Mouse (Mus musculus) midbrain, embryonic 12.5 days (tissue): ENCODE measurements around the gene Ttc25. TPM values are rescaled to one million over a fixed set of nuclear protein-coding genes. Genes with fewer than 3 reads are reported as not detected.
"Not testable (repeated sequence)": the region's sequence is repeated elsewhere in the genome, so short reads cannot be mapped to it uniquely, and the experiment has no call there.

Experiments used
- ATAC-seq: fragments of 200-750 bp; cut with Nextera tagmentation; 2 replicates; pipeline ENCODE4 v1.8.0; 2017; ENCODE audit warnings: low read depth, moderate TSS enrichment, moderate library complexity; ENCODE audit not compliant: low FRiP score
- H3K27ac ChIP-seq: fragments of 300-500 bp; sonication (generic); replicated peaks from 2 replicates; pipeline ENCODE4 v1.5.1; 2016; ENCODE audit warnings: mild to moderate bottlenecking
- H3K27me3 ChIP-seq: fragments of 300-500 bp; sonication (generic); 2 replicates; pipeline ENCODE4 v1.6.1; 2016; ENCODE audit warnings: mild to moderate bottlenecking
- H3K36me3 ChIP-seq: fragments of 300-500 bp; sonication (generic); 2 replicates; pipeline ENCODE4 v1.6.1; 2016
- H3K4me1 ChIP-seq: fragments of 300-500 bp; sonication (generic); 2 replicates; pipeline ENCODE4 v1.6.1; 2016
- H3K4me2 ChIP-seq: fragments of 300-500 bp; sonication (generic); replicated peaks from 2 replicates; pipeline ENCODE4 v1.6.1; 2016; ENCODE audit warnings: mild to moderate bottlenecking, moderate library complexity
- H3K4me3 ChIP-seq: fragments of 300-500 bp; sonication (generic); 2 replicates; pipeline ENCODE4 v1.5.1; 2016; ENCODE audit warnings: mild to moderate bottlenecking
- H3K9ac ChIP-seq: fragments of 300-500 bp; sonication (generic); replicated peaks from 2 replicates; pipeline ENCODE4 v1.6.1; 2016; ENCODE audit warnings: mild to moderate bottlenecking, moderate library complexity
- H3K9me3 ChIP-seq: fragments of 300-500 bp; sonication (generic); 2 replicates; pipeline ENCODE4 v1.6.1; 2016; ENCODE audit warnings: mild to moderate bottlenecking
- WGBS: fragments of 180-500 bp; shearing (Covaris S2); methylation state at CpG from one replicate; pipeline ENCODE4 v1.1.7; 2016; 5-methylcytosine and 5-hydroxymethylcytosine counted together
- polyA plus RNA-seq: library from polyadenylated mRNA; unstranded; fragments of >200 nt; fragmentation: Nextera tagmentation; extraction: Ambion mirVana; gene quantifications from 2 replicates; pipeline ENCODE4 v1.2.1, GENCODE M21; 2016

The Ttc25 gene
- polyA plus RNA-seq, 1 experiment from 2014 or later, result 2.4 TPM

DNA sequence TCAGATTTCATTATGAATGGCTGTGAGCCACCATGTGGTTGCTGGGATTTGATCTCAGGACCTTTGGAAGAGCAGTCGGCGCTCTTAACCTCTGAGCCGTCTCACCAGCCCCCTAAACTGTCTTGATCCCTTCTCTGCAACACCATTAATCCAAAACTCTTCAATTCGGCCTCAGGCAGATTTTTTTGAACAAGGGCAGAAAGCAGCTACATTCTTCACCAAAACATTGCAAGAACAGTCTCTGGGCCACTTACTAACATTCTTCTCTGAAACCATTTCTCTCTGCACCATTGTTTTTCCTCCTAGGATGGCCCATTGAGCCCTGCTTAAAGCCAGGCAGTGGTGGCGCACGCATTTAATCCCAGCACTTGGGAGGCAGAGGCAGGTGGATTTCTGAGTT is 10.6 kb upstream of the Ttc25 start:
- not testable (repeated sequence) for H3K27ac ChIP-seq, H3K4me1 ChIP-seq, H3K9me3 ChIP-seq, H3K27me3 ChIP-seq, H3K4me3 ChIP-seq, ATAC-seq, H3K36me3 ChIP-seq, H3K4me2 ChIP-seq, H3K9ac ChIP-seq
- WGBS, result 78% methylated on average over 6 of the region's 6 CpGs

DNA sequence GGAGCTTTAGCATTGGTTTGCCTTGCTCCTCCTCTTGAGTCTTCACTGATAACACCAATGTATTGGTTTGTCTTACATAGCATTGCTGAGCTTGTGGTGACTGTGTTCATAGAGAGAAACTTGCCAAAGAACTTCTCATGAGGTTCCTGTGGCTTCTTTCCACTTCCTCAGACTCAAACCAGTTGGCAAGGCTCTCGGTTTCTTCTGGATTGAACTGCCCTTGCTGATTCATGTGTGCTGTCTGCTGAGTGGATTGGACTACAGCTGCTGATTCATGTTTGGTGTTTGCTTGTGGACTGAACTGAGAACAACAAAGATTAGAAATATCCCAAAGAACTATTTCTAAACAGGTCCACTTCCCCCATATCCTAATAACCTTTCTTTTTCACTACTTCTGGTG is 9.4 kb upstream of the Ttc25 start:
- Histone ChIP-seq H3K9ac (no peak overlapping the region), H3K27me3 (peaks cover 10% of the 10 kb centered on the region; the same call in 1 of the 2 replicates), H3K4me2 (no peak overlapping the region), H3K4me3 (no peak overlapping the region), H3K36me3 (no peaks in the 10 kb centered on the region), H3K9me3 (no peaks in the 10 kb centered on the region), H3K4me1 (no peaks in the 10 kb centered on the region), H3K27ac (no peak overlapping the region)
- ATAC-seq, result no peak
- 82% methylated on average over 1 of the region's 1 CpGs for WGBS

DNA sequence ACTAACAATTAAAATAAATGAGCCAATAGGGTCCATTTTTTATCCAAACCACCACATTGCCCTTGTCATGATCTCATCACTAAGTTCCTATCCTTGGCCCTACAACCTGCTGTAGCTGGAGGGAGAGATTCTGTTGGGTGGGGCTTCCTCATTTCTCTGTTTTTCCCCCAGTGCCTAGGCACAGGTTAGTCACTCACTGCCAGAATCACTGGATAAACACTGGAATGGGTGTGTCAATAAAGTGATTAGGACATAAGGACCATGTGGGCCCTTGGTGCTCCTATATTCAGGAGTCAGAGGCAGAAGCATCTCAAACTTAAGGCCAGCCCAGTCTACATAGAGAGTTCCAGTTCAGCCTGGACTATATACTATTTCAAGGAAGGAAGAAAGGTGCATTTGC is 8.9 kb upstream of the Ttc25 start:
- Histone ChIP-seq H3K4me2 (no peak overlapping the region), H3K4me3 (no peak overlapping the region)
- ATAC-seq, result no peak

DNA sequence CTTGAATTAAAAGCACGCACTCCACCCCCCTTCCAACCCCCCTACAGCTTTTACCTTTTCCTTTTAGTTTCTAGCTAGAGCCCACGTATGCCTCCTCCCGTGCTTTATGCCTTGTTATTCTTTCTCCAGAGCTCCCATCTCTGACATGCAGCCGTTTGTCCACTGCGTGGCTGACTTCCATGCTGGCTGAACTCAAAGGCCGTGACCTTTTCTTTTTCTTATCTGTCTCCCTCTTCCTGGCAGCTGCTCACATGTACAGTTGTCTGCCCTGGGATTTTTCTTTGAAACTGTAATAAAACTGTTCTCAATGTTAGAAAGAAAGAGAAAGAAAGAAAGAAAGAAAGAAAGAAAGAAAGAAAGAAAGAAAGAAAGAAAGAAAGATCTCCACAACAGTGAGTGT is 4.4 kb upstream of the Ttc25 start:
- H3K4me1 ChIP-seq, result peaks cover 8% of the 10 kb centered on the region
- H3K27me3 ChIP-seq, result peaks cover 8% of the 10 kb centered on the region; the same call in 1 of the 2 replicates
- H3K9me3 ChIP-seq, result no peaks in the 10 kb centered on the region
- H3K4me3 ChIP-seq, result no peak overlapping the region
- ATAC-seq, result no peak
- 69% methylated on average over 6 of the region's 6 CpGs for WGBS
- no peaks in the 10 kb centered on the region for H3K36me3 ChIP-seq
- H3K4me2 ChIP-seq, result no peak overlapping the region
- no peak overlapping the region for H3K27ac ChIP-seq
- no peak overlapping the region for H3K9ac ChIP-seq

More for the DNA sequence above, 8.9 kb upstream of the Ttc25 start:
- no peak overlapping the region for H3K27ac ChIP-seq
- H3K9me3 ChIP-seq, result no peaks in the 10 kb centered on the region
- H3K9ac ChIP-seq, result no peak overlapping the region
- H3K4me1 ChIP-seq, result no peaks in the 10 kb centered on the region
- peaks cover 10% of the 10 kb centered on the region; the same call in 1 of the 2 replicates for H3K27me3 ChIP-seq
- no peaks in the 10 kb centered on the region for H3K36me3 ChIP-seq

- WGBS, result 91% methylated on average over 2 of the region's 2 CpGs
- Histone ChIP-seq H3K27me3 (peaks cover 12% of the 10 kb centered on the region), H3K27ac (no peak overlapping the region), H3K9ac (no peak overlapping the region), H3K9me3 (no peaks in the 10 kb centered on the region), H3K4me1 (peaks cover 10% of the 10 kb centered on the region), H3K4me2 (no peak overlapping the region), H3K4me3 (no peak overlapping the region), H3K36me3 (no peaks in the 10 kb centered on the region)
- ATAC-seq, result no peak
Observed at GRCm38 (mm10) chr11:100541577-100541976, 3.8 kb upstream of the Ttc25 start.

GRCm38 (mm10) chr11:100545746-100546085 is 309 bp downstream of the Ttc25 start:
- no peaks in the 10 kb centered on the region for H3K36me3 ChIP-seq
- peak overlapping the region; percentile 37 for H3K9ac ChIP-seq
- no peaks in the 10 kb centered on the region for H3K9me3 ChIP-seq
- H3K27ac ChIP-seq, result no peak overlapping the region; the same call in 1 of the 2 replicates
- 21% methylated on average over 7 of the region's 7 CpGs for WGBS
- H3K4me2 ChIP-seq, result peak overlapping the region; percentile 67
- peaks cover 12% of the 10 kb centered on the region for H3K27me3 ChIP-seq
- peaks cover 10% of the 10 kb centered on the region for H3K4me1 ChIP-seq
- peak overlapping the region; percentile 44 for H3K4me3 ChIP-seq
- peak; percentile 65 for ATAC-seq

- Histone ChIP-seq H3K36me3 (no peaks in the 10 kb centered on the region), H3K27me3 (peaks cover 12% of the 10 kb centered on the region), H3K4me1 (peaks cover 10% of the 10 kb centered on the region), H3K4me3 (no peak overlapping the region), H3K9ac (no peak overlapping the region), H3K4me2 (no peak overlapping the region), H3K9me3 (no peaks in the 10 kb centered on the region), H3K27ac (no peak overlapping the region)
- ATAC-seq, result no peak
- 88% methylated on average over 6 of the region's 6 CpGs for WGBS
Observed at GRCm38 (mm10) chr11:100546955-100547354, 1.5 kb downstream of the Ttc25 start.

DNA sequence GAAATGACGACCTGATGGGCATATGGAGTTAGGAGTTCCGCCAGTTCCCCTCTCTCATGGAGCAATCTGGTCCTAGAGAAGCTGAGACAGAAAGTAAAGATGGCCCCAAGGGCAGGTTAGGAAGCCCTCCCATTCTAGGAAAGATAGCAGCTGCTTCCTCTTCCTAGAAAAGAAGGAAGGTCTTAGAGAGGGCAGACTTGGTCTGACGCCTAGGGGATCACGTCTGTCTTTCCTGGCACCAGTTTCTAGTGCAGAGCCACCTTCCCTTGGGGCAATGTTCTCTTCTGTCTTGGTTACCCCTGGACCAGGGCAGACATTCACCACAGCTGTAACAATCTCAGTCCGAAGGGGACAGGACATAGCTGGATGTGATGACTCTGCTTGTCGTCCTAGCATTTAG is 2.7 kb downstream of the Ttc25 start:
- no peak overlapping the region for H3K9ac ChIP-seq
- no peaks in the 10 kb centered on the region for H3K9me3 ChIP-seq
- H3K36me3 ChIP-seq, result no peaks in the 10 kb centered on the region
- H3K27me3 ChIP-seq, result peaks cover 12% of the 10 kb centered on the region
- no peak overlapping the region for H3K4me2 ChIP-seq
- no peak overlapping the region for H3K27ac ChIP-seq
- no peak for ATAC-seq
- 80% methylated on average over 6 of the region's 6 CpGs for WGBS
- H3K4me3 ChIP-seq, result no peak overlapping the region
- peaks cover 10% of the 10 kb centered on the region for H3K4me1 ChIP-seq

- no peak for ATAC-seq
- WGBS, result 86% methylated on average over 8 of the region's 8 CpGs
- H3K9ac ChIP-seq, result no peak overlapping the region
Observed at GRCm38 (mm10) chr11:100549466-100549865, 4.1 kb downstream of the Ttc25 start.

DNA sequence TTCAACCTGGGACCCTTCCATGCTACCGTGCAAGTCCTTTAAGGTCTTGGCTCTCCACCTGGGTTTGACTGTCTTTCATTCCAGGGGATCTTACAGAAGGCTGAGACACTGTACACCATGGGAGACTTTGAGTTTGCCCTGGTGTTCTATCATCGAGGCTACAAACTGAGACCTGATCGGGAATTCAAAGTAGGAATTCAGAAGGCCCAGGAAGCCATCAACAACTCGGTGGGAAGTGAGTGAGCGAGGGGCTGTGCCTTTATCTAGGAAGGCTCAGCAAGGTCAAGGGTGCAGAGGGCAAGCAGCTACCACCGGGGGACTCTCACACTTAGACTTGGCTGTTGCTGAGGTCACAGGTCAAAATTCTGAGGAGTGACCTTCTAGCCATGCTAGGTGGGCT is 4.7 kb downstream of the Ttc25 start:
- Histone ChIP-seq H3K4me2 (no peak overlapping the region), H3K27ac (no peak overlapping the region), H3K4me1 (peaks cover 7% of the 10 kb centered on the region), H3K9ac (no peak overlapping the region), H3K4me3 (no peak overlapping the region), H3K36me3 (no peaks in the 10 kb centered on the region), H3K9me3 (no peaks in the 10 kb centered on the region), H3K27me3 (peaks cover 4% of the 10 kb centered on the region)
- WGBS, result 72% methylated on average over 6 of the region's 6 CpGs
- no peak for ATAC-seq

More at GRCm38 (mm10) chr11:100549466-100549865, 4.1 kb downstream of the Ttc25 start:
- Histone ChIP-seq H3K4me3 (no peak overlapping the region), H3K4me2 (no peak overlapping the region), H3K27me3 (peaks cover 6% of the 10 kb centered on the region), H3K36me3 (no peaks in the 10 kb centered on the region), H3K9me3 (no peaks in the 10 kb centered on the region), H3K4me1 (peaks cover 10% of the 10 kb centered on the region), H3K27ac (no peak overlapping the region)

DNA sequence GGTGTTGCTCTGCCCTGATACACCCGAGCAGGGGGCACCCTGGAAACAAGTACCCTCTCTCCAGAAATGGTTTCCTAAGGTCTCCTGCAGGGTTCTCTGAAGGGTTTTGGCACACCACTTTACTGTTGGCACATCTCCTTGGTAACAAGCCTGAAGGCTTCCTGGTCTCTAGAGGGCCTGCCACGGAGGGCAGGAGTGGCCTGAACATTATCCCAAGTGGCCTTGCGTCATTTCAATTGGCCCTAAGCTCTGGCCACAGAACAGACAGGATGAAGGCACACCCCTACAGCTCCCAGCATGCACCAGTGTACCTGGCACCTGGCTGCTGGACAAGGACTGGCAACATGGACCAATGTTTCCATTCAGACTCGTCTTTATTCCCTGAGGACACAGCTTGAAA is 7.4 kb downstream of the Ttc25 start:
- H3K36me3 ChIP-seq, result no peaks in the 10 kb centered on the region
- WGBS, result 90% methylated on average over 4 of the region's 4 CpGs
- H3K4me1 ChIP-seq, result no peaks in the 10 kb centered on the region
- H3K27ac ChIP-seq, result no peak overlapping the region
- H3K9ac ChIP-seq, result no peak overlapping the region
- no peak overlapping the region for H3K4me3 ChIP-seq
- no peak for ATAC-seq
- H3K27me3 ChIP-seq, result no peaks in the 10 kb centered on the region
- H3K4me2 ChIP-seq, result no peak overlapping the region
- H3K9me3 ChIP-seq, result no peaks in the 10 kb centered on the region

DNA sequence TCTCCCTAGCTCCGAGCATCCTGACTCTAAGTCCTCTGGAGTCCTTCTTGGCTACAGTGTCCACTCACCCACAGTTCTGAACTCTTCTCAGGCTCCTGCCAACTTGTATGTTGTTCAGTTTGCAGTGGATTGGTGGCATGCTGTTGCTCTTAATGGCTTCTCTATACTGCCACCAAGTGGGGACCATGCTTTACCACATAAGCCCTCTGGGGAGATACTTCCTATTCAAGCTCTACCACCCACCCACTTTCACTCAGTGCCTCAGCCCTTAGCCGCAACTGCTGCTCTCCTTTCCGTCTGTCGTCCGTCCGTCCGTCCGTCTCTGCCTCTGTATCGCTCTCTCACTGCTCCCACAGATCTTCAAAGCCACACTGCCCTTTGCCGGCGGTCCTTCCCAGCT is 10.2 kb downstream of the Ttc25 start:
- H3K36me3 ChIP-seq, result no peaks in the 10 kb centered on the region
- H3K9ac ChIP-seq, result no peak overlapping the region
- H3K4me1 ChIP-seq, result no peaks in the 10 kb centered on the region
- 17% methylated on average over 11 of the region's 11 CpGs for WGBS
- no peaks in the 10 kb centered on the region for H3K27me3 ChIP-seq
- H3K27ac ChIP-seq, result no peak overlapping the region
- H3K4me2 ChIP-seq, result peak overlapping the region; percentile 35
- ATAC-seq, result no peak
- H3K4me3 ChIP-seq, result no peak overlapping the region
- H3K9me3 ChIP-seq, result no peaks in the 10 kb centered on the region

DNA sequence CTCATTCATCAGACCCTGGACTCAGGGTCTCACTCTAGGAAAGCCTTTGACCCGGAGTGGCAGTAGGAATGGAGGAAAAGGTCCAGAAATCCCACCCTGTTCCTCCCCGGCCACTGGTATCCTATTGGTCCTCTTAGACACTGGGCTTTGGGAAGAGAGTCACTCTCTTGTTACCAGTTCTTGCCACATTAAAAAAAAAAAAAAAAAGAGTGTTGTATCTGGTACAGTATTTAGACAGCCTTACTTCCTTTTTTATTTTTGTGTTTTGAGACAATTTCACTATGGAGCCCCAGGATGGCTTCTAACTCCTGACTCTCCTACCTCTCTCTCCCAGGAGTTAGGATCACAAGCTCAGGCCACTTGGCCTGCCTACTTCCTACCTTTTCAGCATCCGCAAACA is 12.2 kb downstream of the Ttc25 start:
- no peak for ATAC-seq
- H3K4me1 ChIP-seq, result no peaks in the 10 kb centered on the region
- H3K27ac ChIP-seq, result no peak overlapping the region
- no peak overlapping the region for H3K9ac ChIP-seq
- H3K4me3 ChIP-seq, result no peak overlapping the region
- WGBS, result 80% methylated on average over 3 of the region's 3 CpGs
- H3K27me3 ChIP-seq, result no peaks in the 10 kb centered on the region
- H3K4me2 ChIP-seq, result no peak overlapping the region
- no peaks in the 10 kb centered on the region for H3K9me3 ChIP-seq
- H3K36me3 ChIP-seq, result no peaks in the 10 kb centered on the region
